Mouse (Mus musculus) embryonic facial prominence, embryonic 13.5 days (tissue): ENCODE results near the gene Gm3238. TPM values are rescaled to one million over a fixed set of nuclear protein-coding genes. Genes with fewer than 3 reads are reported as not detected.
"Not testable (repeated sequence)": the region's sequence is repeated elsewhere in the genome, so short reads cannot be mapped to it uniquely, and the experiment has no call there.

Source experiments
- ATAC-seq: fragments of 200-750 bp; cut with Nextera tagmentation; 2 replicates; pipeline ENCODE4 v1.8.0; 2017; ENCODE audit warnings: low read depth; ENCODE audit not compliant: insufficient number of reproducible peaks, insufficient read depth, low FRiP score, low TSS enrichment
- H3K27ac ChIP-seq: fragments of 300-500 bp; sonication (generic); 2 replicates; pipeline ENCODE4 v1.5.1; 2015; ENCODE audit warnings: moderate library complexity, mild to moderate bottlenecking, inconsistent platforms
- H3K27me3 ChIP-seq: fragments of 300-500 bp; sonication (generic); 2 replicates; pipeline ENCODE4 v1.6.1; 2015; ENCODE audit warnings: mild to moderate bottlenecking, inconsistent platforms
- H3K36me3 ChIP-seq: fragments of 300-500 bp; sonication (generic); 2 replicates; pipeline ENCODE4 v1.6.1; 2015; ENCODE audit warnings: mild to moderate bottlenecking, inconsistent platforms
- H3K4me1 ChIP-seq: fragments of 300-500 bp; sonication (generic); 2 replicates; pipeline ENCODE4 v1.6.1; 2015; ENCODE audit warnings: inconsistent platforms
- H3K4me2 ChIP-seq: fragments of 300-500 bp; sonication (generic); 2 replicates; pipeline ENCODE4 v1.6.1; 2015; ENCODE audit warnings: moderate library complexity, mild to moderate bottlenecking, inconsistent platforms
- H3K4me3 ChIP-seq: fragments of 300-500 bp; sonication (generic); 2 replicates; pipeline ENCODE4 v1.5.1; 2015; ENCODE audit warnings: mild to moderate bottlenecking, inconsistent platforms
- H3K9ac ChIP-seq: fragments of 300-500 bp; sonication (generic); 2 replicates; pipeline ENCODE4 v1.6.1; 2015; ENCODE audit warnings: mild to moderate bottlenecking, inconsistent platforms
- H3K9me3 ChIP-seq: fragments of 300-500 bp; sonication (generic); 2 replicates; pipeline ENCODE4 v1.6.1; 2016; ENCODE audit warnings: inconsistent platforms
- WGBS: fragments of 180-500 bp; shearing (Covaris S2); methylation state at CpG from one replicate; pipeline ENCODE4 v1.1.7; 2015; ENCODE audit warnings: mixed read lengths; 5-methylcytosine and 5-hydroxymethylcytosine counted together
- polyA plus RNA-seq: library from polyadenylated mRNA; unstranded; fragments of >200 nt; fragmentation: Nextera tagmentation; extraction: Ambion mirVana; gene quantifications from 2 replicates; pipeline ENCODE4 v1.2.1, GENCODE M21; 2015

Gm3238 gene
- polyA plus RNA-seq, 1 experiment from 2014 or later: not detected

DNA sequence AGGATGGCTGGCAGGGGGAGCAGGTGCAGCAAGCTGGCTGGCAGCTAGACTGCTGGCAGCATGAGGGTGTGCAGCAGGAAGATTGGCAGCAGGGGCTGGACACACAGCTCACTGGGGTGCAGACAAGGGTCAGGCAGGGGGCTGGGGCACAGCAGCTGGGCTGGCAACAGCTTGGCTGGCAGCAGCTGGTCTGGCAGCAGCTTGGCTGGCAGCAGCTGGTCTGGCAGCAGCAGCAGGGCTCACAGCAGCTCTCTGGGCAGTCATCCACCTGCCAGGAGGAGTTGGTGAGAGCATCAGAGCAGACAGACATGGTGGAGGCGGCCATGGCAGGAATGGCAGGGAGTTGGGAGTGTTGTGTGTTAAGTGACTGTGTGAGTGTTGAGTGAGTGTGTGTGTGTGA is 16.8 kb upstream of the Gm3238 start, which contains the start of gene Gm7137:
TSS of gene Gm7137 (minus strand) at position 325 of the 400 bp plus-strand sequence.
- not testable (repeated sequence) for H3K4me1 ChIP-seq, H3K9me3 ChIP-seq, H3K27ac ChIP-seq, H3K36me3 ChIP-seq, H3K27me3 ChIP-seq, H3K4me2 ChIP-seq, ATAC-seq, H3K4me3 ChIP-seq, H3K9ac ChIP-seq
- 50% methylated on average over 1 of the region's 1 CpGs for WGBS

DNA sequence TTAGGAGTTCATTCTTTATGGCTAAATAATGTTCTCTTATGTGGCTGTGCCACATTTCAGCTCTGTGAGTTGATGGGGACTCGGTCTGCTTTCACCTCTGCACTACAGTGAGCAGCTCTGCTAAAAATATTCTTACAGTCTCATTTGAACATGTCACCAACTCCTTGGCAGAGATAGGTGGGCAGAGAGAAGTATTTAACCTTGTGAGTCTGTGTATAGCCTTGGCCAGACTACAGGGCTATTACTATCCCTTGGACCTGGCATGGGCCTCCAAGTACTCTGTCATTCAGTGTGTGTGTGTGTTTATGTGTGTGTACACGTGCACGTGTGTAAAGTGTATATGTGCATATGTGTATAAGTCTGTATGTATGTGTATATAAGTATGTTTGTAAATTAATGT is 12.3 kb upstream of the Gm3238 start:
- 78% methylated on average over 3 of the region's 3 CpGs for WGBS

DNA sequence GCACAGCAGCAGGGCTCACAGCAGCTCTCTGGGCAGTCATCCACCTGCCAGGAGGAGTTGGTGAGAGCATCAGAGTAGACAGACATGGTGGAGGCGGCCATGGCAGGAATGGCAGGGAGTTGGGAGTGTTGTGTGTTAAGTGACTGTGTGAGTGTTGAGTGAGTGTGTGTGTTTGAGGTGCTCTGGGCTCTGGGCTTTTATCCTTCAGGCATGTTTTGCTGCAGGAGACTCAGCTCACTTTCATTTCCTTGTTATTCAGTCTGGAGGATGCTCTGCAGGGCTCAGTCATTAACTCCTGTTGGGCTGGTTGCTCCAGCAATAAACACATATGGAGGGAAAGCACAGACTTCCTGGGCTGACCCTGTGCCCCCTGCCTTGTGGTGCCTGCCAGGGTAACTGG is 11.3 kb upstream of the Gm3238 start, which contains the start of gene Gm3250:
TSS of gene Gm3250 (minus strand) at position 101 of the 400 bp plus-strand sequence.
- not testable (repeated sequence) for ATAC-seq, H3K9me3 ChIP-seq, H3K4me1 ChIP-seq, H3K4me3 ChIP-seq, H3K9ac ChIP-seq, H3K27me3 ChIP-seq, H3K27ac ChIP-seq, H3K36me3 ChIP-seq, H3K4me2 ChIP-seq
- 60% methylated on average over 1 of the region's 1 CpGs for WGBS

More for the DNA sequence above, 12.3 kb upstream of the Gm3238 start:
- not testable (repeated sequence) for H3K36me3 ChIP-seq, H3K4me1 ChIP-seq, H3K9me3 ChIP-seq, H3K4me3 ChIP-seq, H3K27ac ChIP-seq, H3K4me2 ChIP-seq, H3K9ac ChIP-seq, ATAC-seq, H3K27me3 ChIP-seq

DNA sequence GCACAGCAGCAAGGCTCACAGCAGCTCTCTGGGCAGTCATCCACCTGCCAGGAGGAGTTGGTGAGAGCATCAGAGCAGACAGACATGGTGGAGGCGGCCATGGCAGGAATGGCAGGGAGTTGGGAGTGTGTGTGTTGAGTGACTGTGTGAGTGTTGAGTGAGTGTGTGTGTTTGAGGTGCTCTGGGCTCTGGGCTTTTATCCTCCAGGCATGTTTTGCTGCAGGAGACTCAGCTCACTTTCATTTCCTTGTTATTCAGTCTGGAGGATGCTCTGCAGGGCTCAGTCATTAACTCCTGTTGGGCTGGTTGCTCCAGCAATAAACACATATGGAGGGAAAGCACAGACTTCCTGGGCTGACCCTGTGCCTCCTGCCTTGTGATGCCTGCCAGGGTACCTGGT is 5.7 kb upstream of the Gm3238 start, which contains the start of gene Gm7138:
TSS of gene Gm7138 (minus strand) at position 101 of the 400 bp plus-strand sequence.
- H3K36me3 ChIP-seq, H3K9ac ChIP-seq, H3K27ac ChIP-seq, ATAC-seq, H3K9me3 ChIP-seq, H3K4me1 ChIP-seq, H3K4me3 ChIP-seq, H3K4me2 ChIP-seq, H3K27me3 ChIP-seq: not testable (repeated sequence)
- WGBS: 47% methylated on average over 1 of the region's 1 CpGs

DNA sequence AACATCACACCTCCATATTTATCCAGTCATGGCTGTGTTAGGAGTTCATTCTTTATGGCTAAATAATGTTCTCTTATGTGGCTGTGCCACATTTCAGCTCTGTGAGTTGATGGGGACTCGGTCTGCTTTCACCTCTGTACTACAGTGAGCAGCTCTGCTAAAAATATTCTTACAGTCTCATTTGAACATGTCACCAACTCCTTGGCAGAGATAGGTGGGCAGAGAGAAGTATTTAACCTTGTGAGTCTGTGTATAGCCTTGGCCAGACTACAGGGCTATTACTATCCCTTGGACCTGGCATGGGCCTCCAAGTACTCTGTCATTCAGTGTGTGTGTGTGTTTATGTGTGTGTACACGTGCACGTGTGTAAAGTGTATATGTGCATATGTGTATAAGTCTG is 1.0 kb upstream of the Gm3238 start:
- not testable (repeated sequence) for H3K9ac ChIP-seq, H3K36me3 ChIP-seq, H3K27me3 ChIP-seq, H3K4me1 ChIP-seq, H3K9me3 ChIP-seq, H3K4me2 ChIP-seq, ATAC-seq, H3K4me3 ChIP-seq, H3K27ac ChIP-seq
- 87% methylated on average over 3 of the region's 3 CpGs for WGBS

DNA sequence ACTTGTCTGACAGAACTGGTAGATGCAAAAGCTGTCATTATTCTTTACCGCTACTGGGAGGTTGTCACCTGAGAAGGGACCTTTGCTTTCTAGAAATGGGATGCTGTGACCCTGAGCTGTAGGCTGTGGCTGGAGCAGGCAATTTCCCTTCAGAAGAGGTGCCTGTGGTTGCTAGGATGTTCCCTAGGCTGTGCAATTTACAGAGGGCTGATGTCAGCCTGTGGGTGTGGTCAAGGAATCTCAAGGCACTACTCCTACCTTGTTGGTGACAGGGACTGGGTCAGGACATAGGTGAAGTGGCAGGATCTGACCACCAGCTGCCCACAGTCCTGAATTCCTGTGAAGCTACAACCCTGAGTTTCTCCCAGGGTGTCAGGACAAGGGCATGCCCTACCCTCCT is 1.4 kb downstream of the Gm3238 start:
- H3K4me2 ChIP-seq: no peak overlapping the region
- H3K27me3 ChIP-seq: no peaks in the 10 kb centered on the region
- no peak overlapping the region for H3K9ac ChIP-seq
- no peak for ATAC-seq
- no peaks in the 10 kb centered on the region for H3K9me3 ChIP-seq
- H3K27ac ChIP-seq: no peak overlapping the region
- no peaks in the 10 kb centered on the region for H3K4me1 ChIP-seq
- no peak overlapping the region for H3K4me3 ChIP-seq
- 65% methylated on average over 1 of the region's 1 CpGs for WGBS
- no peaks in the 10 kb centered on the region for H3K36me3 ChIP-seq

DNA sequence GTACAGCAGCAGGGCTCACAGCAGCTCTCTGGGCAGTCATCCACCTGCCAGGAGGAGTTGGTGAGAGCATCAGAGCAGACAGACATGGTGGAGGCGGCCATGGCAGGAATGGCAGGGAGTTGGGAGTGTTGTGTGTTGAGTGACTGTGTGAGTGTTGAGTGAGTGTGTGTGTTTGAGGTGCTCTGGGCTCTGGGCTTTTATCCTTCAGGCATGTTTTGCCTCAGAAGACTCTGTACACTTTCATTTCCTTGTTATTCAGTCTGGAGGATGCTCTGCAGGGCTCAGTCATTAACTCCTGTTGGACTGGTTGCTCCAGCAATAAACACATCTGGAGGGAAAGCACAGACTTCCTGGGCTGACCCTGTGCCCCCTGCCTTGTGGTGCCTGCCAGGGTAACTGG is 11.5 kb downstream of the Gm3238 start, which contains the start of gene Gm3233:
TSS of gene Gm3233 (minus strand) at position 101 of the 400 bp plus-strand sequence.
- H3K4me3 ChIP-seq, H3K9ac ChIP-seq, ATAC-seq, H3K4me1 ChIP-seq, H3K36me3 ChIP-seq, H3K4me2 ChIP-seq, H3K27me3 ChIP-seq, H3K9me3 ChIP-seq, H3K27ac ChIP-seq: not testable (repeated sequence)
- WGBS: 80% methylated on average over 1 of the region's 1 CpGs

DNA sequence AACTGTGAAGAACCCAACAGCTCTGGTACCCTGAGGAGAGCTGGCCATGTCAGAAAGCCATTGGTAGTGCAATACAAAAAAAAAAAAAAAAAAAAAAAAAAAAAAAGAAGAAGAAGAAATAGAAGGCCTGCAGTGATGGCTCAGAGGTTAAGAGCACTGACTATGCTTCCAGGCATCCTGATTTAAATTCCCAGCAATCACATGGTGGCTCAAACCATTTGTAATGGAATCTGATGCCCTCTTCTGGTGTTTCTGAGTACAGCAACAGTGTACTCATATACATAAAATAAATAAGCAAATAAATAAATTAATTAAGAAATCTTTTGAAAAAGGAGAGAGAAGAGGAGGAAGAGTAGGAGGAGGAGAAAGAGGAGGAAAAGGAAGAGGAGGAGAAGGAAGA is 17.7 kb downstream of the Gm3238 start:
- no peak overlapping the region for H3K27ac ChIP-seq
- H3K36me3 ChIP-seq: no peaks in the 10 kb centered on the region
- H3K4me3 ChIP-seq: no peak overlapping the region
- no peaks in the 10 kb centered on the region for H3K4me1 ChIP-seq
- no peak overlapping the region for H3K9ac ChIP-seq
- no peaks in the 10 kb centered on the region for H3K9me3 ChIP-seq
- H3K27me3 ChIP-seq: no peaks in the 10 kb centered on the region
- no peak for ATAC-seq
- no peak overlapping the region for H3K4me2 ChIP-seq

DNA sequence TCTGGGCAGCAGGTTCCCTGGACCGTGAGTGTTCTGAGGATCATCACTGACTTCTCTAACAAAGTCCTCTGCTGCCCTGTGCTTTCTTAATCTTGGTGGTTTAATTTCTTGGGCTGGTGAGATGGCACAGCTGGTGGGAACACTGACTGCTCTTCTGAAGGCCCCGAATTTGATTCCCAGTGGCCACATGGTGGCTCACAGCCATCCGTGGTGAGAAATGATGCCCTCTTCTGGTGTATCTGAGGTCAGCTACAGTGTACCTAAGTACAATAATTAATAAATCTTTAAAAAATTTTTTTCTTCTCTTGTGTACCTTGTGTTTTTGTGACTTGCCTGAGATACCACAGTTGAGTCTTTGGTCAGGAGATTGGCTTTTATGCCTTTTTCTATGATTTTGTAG is 18.8 kb downstream of the Gm3238 start:
- not testable (repeated sequence) for H3K4me3 ChIP-seq, H3K27ac ChIP-seq, H3K4me1 ChIP-seq, H3K36me3 ChIP-seq, H3K27me3 ChIP-seq, H3K9ac ChIP-seq, H3K4me2 ChIP-seq, H3K9me3 ChIP-seq, ATAC-seq
- 64% methylated on average over 3 of the region's 3 CpGs for WGBS

DNA sequence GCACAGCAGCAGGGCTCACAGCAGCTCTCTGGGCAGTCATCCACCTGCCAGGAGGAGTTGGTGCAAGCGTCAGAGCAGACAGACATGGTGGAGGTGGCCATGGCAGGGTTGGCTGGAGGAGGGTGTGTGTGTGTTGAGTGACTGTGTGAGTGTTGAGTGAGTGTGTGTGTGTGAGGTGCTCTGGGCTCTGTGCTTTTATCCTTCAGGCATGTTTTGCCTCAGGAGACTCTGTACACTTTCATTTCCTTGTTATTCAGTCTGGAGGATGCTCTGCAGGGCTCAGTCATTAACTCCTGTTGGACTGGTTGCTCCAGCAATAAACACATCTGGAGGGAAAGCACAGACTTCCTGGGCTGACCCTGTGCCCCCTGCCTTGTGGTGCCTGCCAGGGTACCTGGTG is 19.9 kb downstream of the Gm3238 start, which contains the start of gene Gm9736:
TSS of gene Gm9736 (minus strand) at position 101 of the 400 bp plus-strand sequence.
- WGBS: 61% methylated on average over 1 of the region's 1 CpGs
- not testable (repeated sequence) for H3K9ac ChIP-seq, ATAC-seq

DNA sequence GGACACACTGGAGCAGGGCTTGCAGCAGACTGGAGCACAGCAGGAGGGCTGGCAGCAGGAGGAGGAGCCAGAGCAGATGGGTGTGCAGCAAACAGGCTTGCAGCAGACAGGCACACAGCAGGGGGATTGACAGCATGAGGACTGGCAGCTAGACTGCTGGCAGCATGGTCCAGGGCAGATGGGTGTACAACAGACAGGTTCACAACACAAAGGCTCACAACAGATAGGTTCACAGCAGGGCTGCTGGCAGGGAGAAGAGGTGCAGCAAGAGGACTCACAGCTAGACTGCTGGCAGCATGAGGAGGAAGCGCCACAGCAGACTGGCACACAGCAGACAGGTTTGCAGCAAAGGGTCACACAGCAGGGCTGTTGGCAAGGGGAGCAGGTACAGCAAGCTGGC is 20.4 kb downstream of the Gm3238 start:
- not testable (repeated sequence) for ATAC-seq, H3K4me3 ChIP-seq, H3K36me3 ChIP-seq, H3K9me3 ChIP-seq, H3K27ac ChIP-seq, H3K4me1 ChIP-seq, H3K9ac ChIP-seq, H3K27me3 ChIP-seq, H3K4me2 ChIP-seq
- 89% methylated on average over 1 of the region's 1 CpGs for WGBS

More for the DNA sequence above, 19.9 kb downstream of the Gm3238 start, which contains the start of gene Gm9736:
- H3K4me1 ChIP-seq, H3K9me3 ChIP-seq, H3K27ac ChIP-seq, H3K27me3 ChIP-seq, H3K4me3 ChIP-seq, H3K36me3 ChIP-seq, H3K4me2 ChIP-seq: not testable (repeated sequence)

DNA sequence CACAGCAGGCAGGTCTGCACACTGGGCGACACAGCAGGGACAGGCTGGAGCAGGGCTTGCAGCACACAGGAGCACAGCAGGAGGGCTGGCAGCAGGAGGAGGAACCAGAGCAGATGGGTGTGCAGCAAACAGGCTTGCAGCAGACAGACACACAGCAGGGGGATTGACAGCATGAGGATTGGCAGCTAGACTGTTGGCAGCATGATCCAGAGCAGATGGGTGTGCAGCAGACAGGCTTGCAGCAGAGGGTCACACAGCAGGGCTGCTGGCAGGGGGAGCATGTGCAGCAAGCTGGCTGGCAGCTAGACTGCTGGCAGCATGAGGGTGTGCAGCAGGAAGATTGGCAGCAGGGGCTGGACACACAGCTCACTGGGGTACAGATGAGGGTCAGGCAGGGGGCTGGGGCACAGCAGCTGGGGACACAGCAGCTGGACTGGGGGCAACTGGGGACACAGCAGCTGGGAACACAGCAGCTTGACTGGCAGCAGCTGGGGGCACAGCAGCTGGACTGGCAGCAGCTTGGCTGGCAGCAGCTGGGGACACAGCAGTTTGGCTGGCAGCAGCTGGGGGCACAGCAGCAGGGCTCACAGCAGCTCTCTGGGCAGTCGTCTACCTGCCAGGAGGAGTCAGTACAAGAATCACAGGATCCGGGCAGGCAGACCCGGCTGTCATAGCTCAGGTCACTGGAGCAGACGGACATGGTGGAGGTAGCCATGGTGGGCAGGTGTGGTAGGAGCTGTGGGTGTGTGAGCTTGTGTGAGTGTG is 29.0 kb downstream of the Gm3238 start, which contains the start of gene Gm18596:
TSS of gene Gm18596 (minus strand) at position 715 of the 765 bp plus-strand sequence.
- not testable (repeated sequence) for ATAC-seq, H3K4me3 ChIP-seq, H3K4me2 ChIP-seq, H3K27ac ChIP-seq, H3K9me3 ChIP-seq, H3K36me3 ChIP-seq, H3K27me3 ChIP-seq, H3K9ac ChIP-seq, H3K4me1 ChIP-seq
- 50% methylated on average over 5 of the region's 5 CpGs for WGBS
